Mouse (Mus musculus) intestine, postnatal 0 days (tissue): ENCODE data around the gene Ppp1r3d. TPM values are rescaled to one million over a fixed set of nuclear protein-coding genes. Genes with fewer than 3 reads are reported as not detected.

ENCODE experiments used
- ATAC-seq: fragments of 200-750 bp; cut with Nextera tagmentation; 2 replicates; pipeline ENCODE4 v1.8.0; 2017; ENCODE audit warnings: mild to moderate bottlenecking, moderate TSS enrichment, moderate library complexity
- H3K27ac ChIP-seq: fragments of 300-500 bp; sonication (generic); 2 replicates; pipeline ENCODE4 v1.5.1; 2014; ENCODE audit warnings: mild to moderate bottlenecking, low read depth, low read length, moderate library complexity
- H3K27me3 ChIP-seq: fragments of 300-500 bp; sonication (generic); replicated peaks from 2 replicates; pipeline ENCODE4 v1.6.1; 2014; ENCODE audit warnings: low read length, mixed read lengths; ENCODE audit not compliant: control insufficient read depth, insufficient read depth
- H3K36me3 ChIP-seq: fragments of 300-500 bp; sonication (generic); 2 replicates; pipeline ENCODE4 v1.6.1; 2014; ENCODE audit warnings: mild to moderate bottlenecking, moderate library complexity; ENCODE audit not compliant: control insufficient read depth, insufficient read depth
- H3K4me1 ChIP-seq: fragments of 300-500 bp; sonication (generic); replicated peaks from 2 replicates; pipeline ENCODE4 v1.6.1; 2014; ENCODE audit warnings: antibody characterized with exemption, low read length, mixed read lengths; ENCODE audit not compliant: control insufficient read depth, insufficient read depth
- H3K4me2 ChIP-seq: fragments of 300-500 bp; sonication (generic); replicated peaks from 2 replicates; pipeline ENCODE4 v1.6.1; 2014; ENCODE audit warnings: low read depth, mild to moderate bottlenecking, moderate library complexity
- H3K4me3 ChIP-seq: fragments of 300-500 bp; sonication (generic); 2 replicates; pipeline ENCODE4 v1.5.1; 2014; ENCODE audit warnings: low read depth, low read length
- H3K9ac ChIP-seq: fragments of 300-500 bp; sonication (generic); 2 replicates; pipeline ENCODE4 v1.6.1; 2014; ENCODE audit warnings: mild to moderate bottlenecking, low read depth, low read length
- H3K9me3 ChIP-seq: fragments of 300-500 bp; sonication (generic); 2 replicates; pipeline ENCODE4 v1.6.1; 2016; ENCODE audit warnings: mixed run types; ENCODE audit not compliant: control insufficient read depth
- CTCF ChIP-seq: sonication (generic); IDR thresholded peaks from 2 replicates; pipeline ENCODE4 v1.5.1; 2016; ENCODE audit warnings: low read depth, mild to moderate bottlenecking, control low read depth, antibody characterized with exemption, moderate library complexity
- WGBS: fragments of 180-500 bp; shearing (Covaris S2); extraction: QIAGEN DNeasy Blood & Tissue Kit; methylation state at CpG from one replicate; pipeline ENCODE4 v1.1.7; 2014; 5-methylcytosine and 5-hydroxymethylcytosine counted together
- polyA plus RNA-seq: library from polyadenylated mRNA; unstranded; fragments of >200 nt; fragmentation: Nextera tagmentation; extraction: Ambion mirVana; gene quantifications from 2 replicates; pipeline ENCODE4 v1.2.1, GENCODE M21; 2015

Gene Ppp1r3d
- 2.7 and 2.8 TPM in 2 replicates for polyA plus RNA-seq

DNA sequence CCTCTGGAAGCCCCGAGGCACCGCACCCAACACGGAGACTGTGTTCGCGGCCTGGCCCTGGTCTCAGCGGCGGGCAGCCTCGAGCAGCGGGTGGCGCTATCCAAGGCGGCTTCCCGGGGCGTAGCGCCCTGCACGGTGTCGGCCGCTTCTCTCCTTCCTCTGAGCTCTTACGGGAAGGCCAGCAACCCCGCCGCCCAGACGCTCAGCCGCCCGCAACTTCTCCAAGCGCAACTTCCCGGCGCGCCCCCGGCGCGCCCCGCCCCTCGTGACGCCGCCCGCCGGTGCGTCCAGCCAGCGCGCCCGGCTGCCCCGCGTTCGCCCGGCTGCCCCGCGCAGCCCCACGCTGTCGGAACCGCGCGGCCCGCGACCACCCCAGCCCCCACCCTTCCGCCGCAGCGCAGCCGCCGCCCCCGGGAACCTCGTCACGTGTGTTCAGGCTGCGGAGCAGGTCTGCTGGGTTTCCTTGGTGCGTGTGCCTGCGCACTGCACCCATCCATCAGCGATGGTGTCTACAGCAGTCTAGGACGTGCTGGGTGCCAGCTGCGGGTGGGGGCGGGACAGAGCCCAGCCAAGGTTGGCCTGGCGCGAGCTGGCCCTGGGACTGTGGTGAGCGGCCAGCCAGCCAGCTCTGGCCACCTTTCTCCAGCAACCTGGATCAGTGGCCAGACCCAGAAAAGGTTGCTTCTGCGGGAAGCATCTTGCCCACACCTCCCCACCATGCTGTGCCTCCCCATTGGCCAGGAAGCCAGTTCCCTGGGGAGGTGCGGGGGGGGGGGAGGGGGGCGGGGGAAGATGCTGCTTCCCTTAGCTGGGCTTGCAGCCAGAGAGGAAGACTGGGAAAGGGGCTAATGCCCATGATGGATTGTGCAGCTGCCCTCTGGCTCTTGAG, at the start of gene Ppp1r3d, which contains the start of gene Fam217b:
Gene Ppp1r3d (minus strand): TSS at position 212 of the 889 bp plus-strand sequence.
Gene Fam217b (plus strand): TSS at position 264 of the 889 bp plus-strand sequence.
- H3K4me1 ChIP-seq, result 0 out of 2 replicates have a peak, but pooled peaks cover 2% of the 10 kb centered on the region
- peak; percentile 51 for TF ChIP-seq CTCF
- H3K9ac ChIP-seq, result peak within 1 kb of the TSS; percentile 54
- peak within 1 kb of the TSS; percentile 64 for H3K4me3 ChIP-seq
- no peaks in the 10 kb centered on the region for H3K9me3 ChIP-seq
- ATAC-seq, result peak; percentile 67
- WGBS, result under 1% methylated on average over 67 of the region's 74 CpGs
- no peaks in the 10 kb centered on the region for H3K36me3 ChIP-seq
- H3K27me3 ChIP-seq, result peaks cover 4% of the 10 kb centered on the region; the same call in 1 of the 2 replicates
- H3K4me2 ChIP-seq, result peak within 1 kb of the TSS; percentile 91
- 0 out of 2 replicates have a peak within 1 kb of the TSS, but pooled peaks have one; percentile 23 for H3K27ac ChIP-seq

DNA sequence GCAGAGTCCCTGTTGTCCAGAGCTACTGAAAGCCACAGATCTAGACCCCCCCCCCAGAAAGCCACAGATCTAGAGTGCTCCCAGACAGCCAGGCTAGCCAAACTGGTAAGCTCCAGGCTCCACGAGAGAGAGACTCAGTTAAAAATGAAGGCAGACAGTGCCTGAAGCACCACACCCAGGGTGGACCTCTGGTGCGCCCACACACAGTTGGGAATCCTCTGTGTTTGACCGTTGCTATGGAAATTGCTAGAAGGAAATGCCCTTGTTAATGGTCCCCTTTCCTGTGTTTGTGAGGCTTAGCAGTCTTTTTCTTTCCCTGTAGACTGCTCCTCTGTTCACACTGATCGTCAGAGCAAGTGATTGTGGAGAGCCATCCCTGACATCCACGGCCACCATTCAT, 46.1 kb upstream of the Ppp1r3d start:
- H3K36me3 ChIP-seq, result no peaks in the 10 kb centered on the region
- no peaks in the 10 kb centered on the region for H3K27me3 ChIP-seq
- H3K4me1 ChIP-seq, result 0 out of 2 replicates have a peak, but pooled peaks cover 3% of the 10 kb centered on the region
- no peak overlapping the region for H3K27ac ChIP-seq
- ATAC-seq, result no peak
- H3K9ac ChIP-seq, result no peak overlapping the region
- no peaks in the 10 kb centered on the region for H3K9me3 ChIP-seq
- H3K4me3 ChIP-seq, result no peak overlapping the region
- WGBS, result 46% methylated on average over 5 of the region's 5 CpGs
- no peak for TF ChIP-seq CTCF
- no peak overlapping the region for H3K4me2 ChIP-seq

DNA sequence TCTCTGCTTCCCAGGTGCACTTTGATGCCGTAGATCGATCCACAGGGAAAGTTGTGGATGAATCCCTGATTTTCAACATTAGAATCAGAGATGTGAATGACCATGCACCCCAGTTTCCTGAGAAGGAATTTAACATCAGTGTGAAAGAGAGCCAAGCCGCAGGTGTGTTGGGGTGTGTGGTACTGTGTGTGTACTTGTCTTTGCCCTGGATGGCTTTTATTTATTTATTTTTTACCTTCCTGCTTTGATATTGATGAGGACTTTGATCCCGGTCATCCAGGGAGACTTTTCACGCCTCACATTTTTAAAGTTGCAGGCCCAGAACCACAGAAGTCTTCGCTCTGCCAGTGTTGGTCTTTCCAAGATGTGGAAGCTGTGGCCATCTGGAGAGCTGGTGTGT, 43.1 kb upstream of the Ppp1r3d start:
- Histone ChIP-seq H3K9ac (no peak overlapping the region), H3K9me3 (no peaks in the 10 kb centered on the region), H3K27me3 (no peaks in the 10 kb centered on the region), H3K4me2 (no peak overlapping the region), H3K4me3 (no peak overlapping the region), H3K27ac (no peak overlapping the region), H3K4me1 (0 out of 2 replicates have a peak, but pooled peaks cover 3% of the 10 kb centered on the region), H3K36me3 (no peaks in the 10 kb centered on the region)
- 63% methylated on average over 6 of the region's 6 CpGs for WGBS
- TF ChIP-seq CTCF, result no peak
- peak; percentile 73 for ATAC-seq

DNA sequence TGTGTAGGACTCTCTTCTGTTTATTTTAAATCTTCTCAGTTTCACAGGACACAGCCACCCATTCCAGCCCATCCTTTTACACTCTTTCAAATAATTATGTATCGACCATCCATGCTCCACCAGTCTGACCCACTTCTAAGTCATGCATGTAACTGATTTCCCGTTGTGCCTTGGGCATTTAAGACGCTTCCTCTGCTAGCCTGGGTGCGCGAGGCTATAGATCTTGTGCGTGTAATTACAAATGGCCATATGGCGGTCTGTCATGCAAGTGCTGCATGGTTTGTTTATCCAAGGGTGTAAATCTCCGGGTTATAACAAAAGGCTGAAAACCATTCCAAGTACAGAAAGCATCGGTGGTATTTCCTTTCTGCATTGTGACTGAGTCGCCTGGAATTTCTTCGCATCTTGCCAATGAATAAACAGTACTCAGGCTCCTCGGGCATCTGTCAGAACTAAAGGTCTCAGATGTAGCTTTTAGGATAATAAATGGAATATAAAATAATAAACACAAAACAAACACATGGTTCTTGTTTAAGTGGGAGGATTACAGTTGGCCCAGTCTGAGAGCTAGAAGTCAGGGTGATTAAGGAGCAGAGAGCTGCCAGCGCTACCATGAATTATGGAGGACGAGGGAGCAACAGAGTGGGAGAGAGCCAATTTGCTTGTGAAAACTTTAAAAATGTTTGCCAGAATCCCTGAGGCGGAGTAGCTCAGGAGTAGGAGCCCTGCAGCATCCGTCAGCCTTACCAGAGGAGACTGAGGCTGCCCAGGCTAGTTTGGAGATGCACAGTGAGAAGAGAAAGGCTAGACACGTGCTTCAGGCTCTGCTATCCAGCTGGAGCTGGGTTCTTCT, 40.6 kb upstream of the Ppp1r3d start:
- Histone ChIP-seq H3K36me3 (no peaks in the 10 kb centered on the region), H3K4me3 (no peak overlapping the region), H3K4me2 (peak overlapping the region; percentile 21; the same call in 1 of the 2 replicates), H3K9me3 (no peaks in the 10 kb centered on the region), H3K27ac (no peak overlapping the region), H3K9ac (no peak overlapping the region), H3K4me1 (0 out of 2 replicates have a peak, but pooled peaks cover 3% of the 10 kb centered on the region), H3K27me3 (no peaks in the 10 kb centered on the region)
- 42% methylated on average over 17 of the region's 17 CpGs for WGBS
- peak; percentile 33; the same call in 1 of the 2 replicates for ATAC-seq
- no peak for TF ChIP-seq CTCF

DNA sequence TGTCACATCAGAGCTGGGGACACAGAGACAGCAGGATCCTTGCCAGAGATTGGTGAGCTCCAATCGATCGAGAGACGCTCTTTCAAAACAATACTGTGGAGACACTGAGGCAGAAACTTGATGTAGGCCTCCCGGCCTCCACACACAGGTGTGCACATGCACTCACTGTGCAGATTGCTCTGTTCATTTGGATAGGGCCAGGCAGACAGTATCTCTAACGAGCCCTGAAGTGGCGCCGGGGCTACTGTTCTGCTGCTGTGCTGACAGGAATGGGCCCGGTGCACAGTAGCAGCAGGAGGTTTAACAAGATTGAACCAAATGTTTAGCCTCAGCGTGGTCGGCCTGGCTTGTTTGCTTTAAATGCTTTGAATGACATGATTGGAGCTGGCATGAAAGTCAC, 36.7 kb upstream of the Ppp1r3d start:
- H3K9ac ChIP-seq, result no peak overlapping the region
- ATAC-seq, result no peak
- no peak overlapping the region for H3K4me3 ChIP-seq
- H3K27ac ChIP-seq, result no peak overlapping the region
- H3K4me1 ChIP-seq, result 0 out of 2 replicates have a peak, but pooled peaks cover 3% of the 10 kb centered on the region
- WGBS, result 70% methylated on average over 10 of the region's 10 CpGs
- H3K4me2 ChIP-seq, result no peak overlapping the region
- H3K36me3 ChIP-seq, result no peaks in the 10 kb centered on the region
- no peaks in the 10 kb centered on the region for H3K9me3 ChIP-seq
- TF ChIP-seq CTCF, result no peak
- no peaks in the 10 kb centered on the region for H3K27me3 ChIP-seq

DNA sequence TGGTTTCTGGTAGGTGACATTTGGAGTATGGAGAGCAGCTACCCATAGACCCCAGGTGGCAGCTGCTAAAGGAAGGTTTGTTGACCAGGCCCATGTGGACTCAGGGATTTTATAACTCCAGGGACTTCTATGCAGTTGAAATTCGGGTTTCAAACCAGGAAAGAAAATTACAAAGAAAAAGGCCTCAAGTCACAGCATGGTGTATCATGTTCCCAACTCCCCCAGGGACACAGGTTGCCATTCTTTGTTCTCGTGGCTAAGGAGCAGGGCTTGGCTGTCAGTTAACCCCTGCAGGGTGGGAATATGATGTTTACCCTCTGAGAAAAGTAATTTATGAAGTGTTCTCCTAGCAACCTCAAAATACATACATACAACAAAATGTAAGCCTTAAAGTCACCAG, 36.0 kb upstream of the Ppp1r3d start:
- H3K27ac ChIP-seq, result no peak overlapping the region
- no peak for TF ChIP-seq CTCF
- no peak overlapping the region for H3K9ac ChIP-seq
- no peaks in the 10 kb centered on the region for H3K4me1 ChIP-seq
- no peak for ATAC-seq
- H3K4me2 ChIP-seq, result no peak overlapping the region
- H3K4me3 ChIP-seq, result no peak overlapping the region
- no peaks in the 10 kb centered on the region for H3K36me3 ChIP-seq
- H3K9me3 ChIP-seq, result no peaks in the 10 kb centered on the region
- 36% methylated on average over 2 of the region's 2 CpGs for WGBS
- H3K27me3 ChIP-seq, result no peaks in the 10 kb centered on the region
